Mouse (Mus musculus): ENCODE measurements around the gene Mas1.

- TF ChIP-seq EP300 (IDR thresholded peaks at IDR 0.05; ENCODE audit: insufficient read depth, low read depth, low read length): no peak
- TF ChIP-seq CTCF (IDR thresholded peaks at IDR 0.05; ENCODE audit: low read depth, low read length): no peak
- no peak for TF ChIP-seq POLR2A (IDR thresholded peaks at IDR 0.05; ENCODE audit: insufficient read depth, low read length)
Measured at GRCm38 (mm10) chr17:12897674-12898073, 29.7 kb upstream of the Mas1 start.
